Mouse (Mus musculus) testis, adult 2 months (tissue): Measurements from ENCODE around the gene Whamm.

ENCODE experiments used
- CTCF ChIP-seq: fragments of 200-500 bp; IDR thresholded peaks from 2 replicates; pipeline ENCODE4 v1.5.1; 2012; ENCODE audit warnings: low read depth, mild to moderate bottlenecking, inconsistent platforms, low read length, moderate library complexity; ENCODE audit not compliant: control insufficient read depth, insufficient read depth, insufficient replicate concordance
- POLR2A ChIP-seq: fragments of 200-500 bp; IDR thresholded peaks from 2 replicates; pipeline ENCODE4 v1.6.1; 2012; ENCODE audit warnings: low read depth, mild to moderate bottlenecking, inconsistent platforms, low read length, moderate library complexity; ENCODE audit not compliant: control insufficient read depth

DNA sequence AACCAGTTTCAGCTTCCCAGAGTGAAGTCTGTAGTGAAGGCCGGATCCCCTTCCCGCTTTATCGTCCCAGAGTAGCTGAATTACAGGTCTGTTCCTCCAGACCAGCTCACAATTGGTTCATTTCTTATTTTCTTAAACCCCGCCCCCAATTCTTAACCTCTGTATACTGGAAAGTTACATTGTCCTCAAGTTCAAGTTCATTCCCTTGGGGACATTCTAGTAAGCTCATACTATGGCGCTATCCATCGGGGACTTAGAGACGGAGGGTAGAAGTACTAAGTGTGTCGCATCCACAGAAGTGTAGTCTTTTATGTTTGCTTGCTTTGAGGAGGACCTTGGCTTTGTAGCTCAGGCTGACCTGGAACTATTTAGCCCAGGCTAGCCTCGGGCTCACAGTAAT, 2.8 kb downstream of the Whamm start:
- TF ChIP-seq POLR2A (no peak), CTCF (no peak)
